In genomic region chr13:35328320-35328719, GRCm38 (mm10) we compare ENCODE assay signal across 34 mouse cellular contexts.
"Had no signal": no experiment of that assay in that cellular context is flagged by ENCODE, and none has a peak within 500 bp of the region (broad histone marks: within the 10 kb centered on the region; RNA-seq: fewer than 3 reads in every experiment).

No protein-coding gene starts in this region.

- H3K4me3 ChIP-seq: heart, embryonic 10.5 days; heart, embryonic 12.5 days; heart, embryonic 13.5 days; heart, embryonic 15.5 days; hindbrain, embryonic 10.5 days; hindbrain, embryonic 12.5 days; hindbrain, embryonic 13.5 days; hindbrain, embryonic 15.5 days; intestine, embryonic 15.5 days; kidney, embryonic 15.5 days; layer of hippocampus, adult 2 months; left cerebral cortex, adult 2 months had no signal

- DNase-seq: heart, postnatal 10 days; heart, postnatal 14 days; heart, postnatal 36 days; heart, postnatal 4 days; kidney, adult 11 months; kidney, adult 18-20 months; kidney, adult 8-10 months; kidney, adult 9 months; kidney, postnatal 10 days; kidney, postnatal 14 days; kidney, postnatal 25 days; kidney, postnatal 36 days; kidney, postnatal 4 days; layer of hippocampus, adult 9-11 months; layer of hippocampus, postnatal 36 days had no signal

- H3K36me3 ChIP-seq: heart, embryonic 10.5 days; heart, embryonic 12.5 days; heart, embryonic 13.5 days; heart, embryonic 15.5 days; hindbrain, embryonic 10.5 days; hindbrain, embryonic 12.5 days; hindbrain, embryonic 13.5 days; hindbrain, embryonic 15.5 days; intestine, embryonic 15.5 days; kidney, embryonic 15.5 days had no signal

- H3K4me1 ChIP-seq: heart, embryonic 12.5 days; hindbrain, embryonic 10.5 days; hindbrain, embryonic 12.5 days; hindbrain, embryonic 15.5 days; intestine, embryonic 15.5 days; kidney, embryonic 15.5 days had no signal

- ATAC-seq: hindbrain, embryonic 16.5 days; hindbrain, postnatal 0 days; inflammation-experienced regulatory T-cells, adult 6 months; intestine, embryonic 15.5 days; intestine, embryonic 16.5 days; intestine, postnatal 0 days had no signal

- H3K27ac ChIP-seq: heart, embryonic 10.5 days; heart, embryonic 13.5 days; heart, embryonic 15.5 days; hindbrain, embryonic 10.5 days; hindbrain, embryonic 12.5 days; hindbrain, embryonic 13.5 days; hindbrain, embryonic 14.5 days; hindbrain, embryonic 15.5 days; hindbrain, postnatal 0 days; intestine, embryonic 15.5 days; kidney, embryonic 15.5 days; kidney, postnatal 0 days; layer of hippocampus, adult 2 months; left cerebral cortex, adult 2 months had no signal

- H3K27me3 ChIP-seq: heart, embryonic 12.5 days; heart, embryonic 13.5 days; heart, embryonic 15.5 days; hindbrain, embryonic 12.5 days; hindbrain, embryonic 13.5 days; hindbrain, embryonic 15.5 days; intestine, embryonic 15.5 days; kidney, embryonic 15.5 days had no signal
